10 mouse cellular contexts compared by ENCODE assay signal in the genomic region with DNA sequence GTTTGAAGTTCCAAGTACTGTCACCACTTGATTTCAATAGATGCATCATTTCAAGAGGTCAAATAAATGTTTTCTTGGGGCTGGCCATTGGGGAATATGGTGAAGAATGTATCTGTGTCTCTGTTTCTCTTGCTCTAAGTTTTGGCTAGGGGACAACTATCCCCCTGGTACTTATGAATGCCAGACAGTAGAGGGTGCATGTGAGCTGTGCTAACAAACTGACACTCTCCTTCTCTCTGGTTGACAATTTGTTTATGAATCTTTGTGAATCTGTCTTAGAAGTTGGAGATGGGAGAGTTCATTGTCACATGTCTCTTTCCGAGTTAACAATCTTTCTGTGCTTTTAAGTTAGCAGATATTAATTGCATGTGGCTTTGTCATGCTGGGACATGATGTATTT. TPM values are rescaled to one million over a fixed set of nuclear protein-coding genes. Genes with fewer than 3 reads are reported as not detected.
DNase-seq lines count a peak whose midpoint lies in the region; ATAC-seq and TF ChIP-seq lines count a peak whose summit lies in the region.
"Had no signal": no experiment of that assay in that cellular context is flagged by ENCODE, and none has a peak within 500 bp of the region (broad histone marks: within the 10 kb centered on the region; RNA-seq: fewer than 3 reads in every experiment).

No protein-coding gene starts in this region.

- H3K36me3 ChIP-seq in kidney, embryonic 15.5 days, result no peaks in the 10 kb centered on the region
- no peaks in the 10 kb centered on the region for H3K36me3 ChIP-seq in thymus, adult 2 months (ENCODE audit: control insufficient read depth, insufficient read depth, low read length)
- H3K36me3 ChIP-seq: embryonic facial prominence, embryonic 13.5 days; heart, embryonic 15.5 days had no signal

- H3K4me2 ChIP-seq in kidney, embryonic 15.5 days, result no peak overlapping the region
- H3K4me2 ChIP-seq: embryonic facial prominence, embryonic 13.5 days; heart, embryonic 15.5 days had no signal

- no peak overlapping the region for H3K9ac ChIP-seq in kidney, embryonic 15.5 days
- H3K9ac ChIP-seq: embryonic facial prominence, embryonic 13.5 days; heart, embryonic 15.5 days had no signal

- TF ChIP-seq POLR2A in cerebellum, adult 2 months (IDR thresholded peaks at IDR 0.05; ENCODE audit: borderline replicate concordance, insufficient read depth, low read length), result no peak
- no peak for TF ChIP-seq POLR2A in thymus, adult 2 months (IDR thresholded peaks at IDR 0.05; ENCODE audit: control insufficient read depth, extremely low read depth, insufficient read depth, low read length, poor library complexity)

- no peaks in the 10 kb centered on the region for H3K4me1 ChIP-seq in kidney, embryonic 15.5 days
- no peaks in the 10 kb centered on the region for H3K4me1 ChIP-seq in cerebellum, adult 2 months (ENCODE audit: control insufficient read depth, insufficient read depth, low read length)
- H3K4me1 ChIP-seq in thymus, adult 2 months (replicated peaks; ENCODE audit: control insufficient read depth, insufficient read depth, low read length), result no peaks in the 10 kb centered on the region
- H3K4me1 ChIP-seq: embryonic facial prominence, embryonic 13.5 days; heart, embryonic 15.5 days had no signal

- no peak overlapping the region for H3K4me3 ChIP-seq in kidney, embryonic 15.5 days (replicated peaks)
- no peak overlapping the region for H3K4me3 ChIP-seq in cerebellum, adult 2 months (replicated peaks; ENCODE audit: insufficient read depth, low read depth, low read length)
- no peak overlapping the region for H3K4me3 ChIP-seq in thymus, adult 2 months (ENCODE audit: control insufficient read depth, insufficient read depth, low read length)
- H3K4me3 ChIP-seq: embryonic facial prominence, embryonic 13.5 days; heart, embryonic 15.5 days had no signal

- no peak overlapping the region for H3K27ac ChIP-seq in kidney, embryonic 15.5 days
- no peak overlapping the region for H3K27ac ChIP-seq in cerebellum, adult 2 months (ENCODE audit: insufficient read depth, low read length)
- H3K27ac ChIP-seq in thymus, adult 2 months (ENCODE audit: control insufficient read depth, insufficient read depth, low read length), result no peak overlapping the region
- H3K27ac ChIP-seq: embryonic facial prominence, embryonic 13.5 days; heart, embryonic 15.5 days had no signal

- DNase-seq in kidney, postnatal 10 days, result peak; percentile 16
- peak; percentile 10 for DNase-seq in right cerebral cortex, postnatal 4 days
- no peak for DNase-seq in right cerebral cortex, postnatal 36 days (ENCODE audit: low spot score in 2 of 2)
- peak; percentile 41 for DNase-seq in embryo, embryonic 10.5 days (ENCODE audit: low spot score)
- no peak for DNase-seq in cerebellum, adult 2 months
- no peak for DNase-seq in thymus, adult 2 months
- DNase-seq: adrenal gland, postnatal 14 days had no signal

- WGBS in kidney, embryonic 15.5 days, result 68% methylated on average over 1 of the region's 1 CpGs
- WGBS in cerebellum, adult 2 months, result 66% methylated on average over 1 of the region's 1 CpGs
- WGBS in thymus, adult 2 months, result 66% methylated on average over 1 of the region's 1 CpGs

- ATAC-seq in kidney, embryonic 15.5 days (replicated peaks; ENCODE audit: low FRiP score), result no peak

- H3K9me3 ChIP-seq in kidney, embryonic 15.5 days (replicated peaks), result no peaks in the 10 kb centered on the region
- H3K9me3 ChIP-seq: embryonic facial prominence, embryonic 13.5 days; heart, embryonic 15.5 days had no signal

- no peaks in the 10 kb centered on the region for H3K27me3 ChIP-seq in kidney, embryonic 15.5 days
- H3K27me3 ChIP-seq in cerebellum, adult 2 months (ENCODE audit: control insufficient read depth, insufficient read depth, low read length), result no peaks in the 10 kb centered on the region
- H3K27me3 ChIP-seq in thymus, adult 2 months (ENCODE audit: control insufficient read depth, insufficient read depth, low read length), result no peaks in the 10 kb centered on the region
- H3K27me3 ChIP-seq: heart, embryonic 15.5 days had no signal

- no peak for TF ChIP-seq CTCF in cerebellum, adult 2 months (IDR thresholded peaks at IDR 0.05; ENCODE audit: borderline replicate concordance, insufficient read depth, low read depth, low read length)
- TF ChIP-seq CTCF in thymus, adult 2 months (IDR thresholded peaks at IDR 0.05; ENCODE audit: borderline replicate concordance, control insufficient read depth, extremely low read depth, insufficient read depth, low read length, poor library complexity), result no peak

RNA-seq across cellular contexts. Expression of gene Gm21750, which starts 39.2 kb away (rescaled TPM):
- not detected in 2 replicates for polyA plus RNA-seq in kidney, embryonic 15.5 days (2015; fragmentation: Nextera tagmentation; extraction: Ambion mirVana)
- polyA plus RNA-seq in cerebellum, adult 2 months (2012; rRNA removed), result not detected in 2 replicates
- polyA plus RNA-seq in thymus, adult 2 months (2012; rRNA removed), result not detected in 2 replicates
- polyA plus RNA-seq: embryonic facial prominence, embryonic 13.5 days; heart, embryonic 15.5 days had no signal

Comparison
In these comparisons a context has a peak if more than half of its experiments do, and no peak if none do; other contexts are left out.
1. DNase-seq: peak in kidney, postnatal 10 days (single experiment), right cerebral cortex, postnatal 4 days (single experiment) and embryo, embryonic 10.5 days (single experiment); none in right cerebral cortex, postnatal 36 days (0 of 2), cerebellum, adult 2 months (0 of 2) and thymus, adult 2 months (single experiment).